In genomic region chr2:44535760-44536159, GRCm38 (mm10) we compare ENCODE assay signal across 16 mouse cellular contexts.
DNase-seq lines count a peak whose midpoint lies in the region; ATAC-seq lines count a peak whose summit lies in the region.
"Had no signal": no experiment of that assay in that cellular context is flagged by ENCODE, and none has a peak within 500 bp of the region (broad histone marks: within the 10 kb centered on the region; RNA-seq: fewer than 3 reads in every experiment).

No protein-coding gene starts in this region.

- H3K27me3 ChIP-seq in heart, embryonic 12.5 days (replicated peaks) = no peaks in the 10 kb centered on the region
- H3K27me3 ChIP-seq: forebrain, embryonic 15.5 days; heart, embryonic 13.5 days; liver, embryonic 13.5 days; midbrain, embryonic 12.5 days; neural tube, embryonic 13.5 days had no signal

- WGBS in heart, embryonic 12.5 days = 92% methylated on average over 11 of the region's 11 CpGs

- no peaks in the 10 kb centered on the region for H3K36me3 ChIP-seq in heart, embryonic 12.5 days
- H3K36me3 ChIP-seq: forebrain, embryonic 15.5 days; heart, embryonic 13.5 days; liver, embryonic 13.5 days; midbrain, embryonic 12.5 days; neural tube, embryonic 13.5 days had no signal

- no peak overlapping the region for H3K4me2 ChIP-seq in heart, embryonic 12.5 days
- H3K4me2 ChIP-seq: forebrain, embryonic 15.5 days; heart, embryonic 13.5 days; liver, embryonic 13.5 days; midbrain, embryonic 12.5 days; neural tube, embryonic 13.5 days had no signal

- DNase-seq in heart, adult 18-20 months = peak; percentile 59 to 64
- peak; percentile 42 for DNase-seq in retina, postnatal 1 day
- DNase-seq in retina, embryonic 14.5 days (ENCODE audit: low spot score) = no peak
- DNase-seq in heart, adult 9 months (ENCODE audit: low spot score in 2 of 2) = peak; percentile 27 to 35
- DNase-seq in adrenal gland, adult 8-10 months = no peak
- DNase-seq in thymus, postnatal 10 days (ENCODE audit: low spot score in 2 of 2) = no peak
- DNase-seq: liver, embryonic 13.5 days; right cerebral cortex, adult 18-20 months; thymus, postnatal 14 days had no signal

- no peak overlapping the region for H3K9ac ChIP-seq in heart, embryonic 12.5 days
- H3K9ac ChIP-seq: forebrain, embryonic 15.5 days; heart, embryonic 13.5 days; liver, embryonic 13.5 days; midbrain, embryonic 12.5 days; neural tube, embryonic 13.5 days had no signal

- no peak for ATAC-seq in heart, embryonic 12.5 days (ENCODE audit: insufficient number of reproducible peaks, low FRiP score)
- ATAC-seq: activated CD4-positive, CD25-positive, alpha-beta regulatory T cell, adult 4 months; forebrain, embryonic 15.5 days; intestine, postnatal 0 days had no signal

- H3K9me3 ChIP-seq in heart, embryonic 12.5 days (replicated peaks) = no peaks in the 10 kb centered on the region
- H3K9me3 ChIP-seq: forebrain, embryonic 15.5 days; heart, embryonic 13.5 days; liver, embryonic 13.5 days; midbrain, embryonic 12.5 days; neural tube, embryonic 13.5 days had no signal

- H3K4me1 ChIP-seq in heart, embryonic 12.5 days (replicated peaks) = 0 out of 2 replicates have a peak, but pooled peaks cover 4% of the 10 kb centered on the region
- H3K4me1 ChIP-seq: forebrain, embryonic 15.5 days; liver, embryonic 13.5 days; midbrain, embryonic 12.5 days; neural tube, embryonic 13.5 days had no signal

- H3K27ac ChIP-seq in heart, embryonic 12.5 days (ENCODE audit: poor library complexity, severe bottlenecking) = no peak overlapping the region
- H3K27ac ChIP-seq: forebrain, embryonic 15.5 days; heart, embryonic 13.5 days; liver, embryonic 13.5 days; midbrain, embryonic 12.5 days; neural tube, embryonic 13.5 days had no signal

- no peak overlapping the region for H3K4me3 ChIP-seq in heart, embryonic 12.5 days
- H3K4me3 ChIP-seq: forebrain, embryonic 15.5 days; heart, embryonic 13.5 days; liver, embryonic 13.5 days; midbrain, embryonic 12.5 days; neural tube, embryonic 13.5 days had no signal

Comparison
In these comparisons a context has a peak if more than half of its experiments do, and no peak if none do; other contexts are left out.
1. DNase-seq: peak in heart, adult 18-20 months (2 of 2), retina, postnatal 1 day (single experiment) and heart, adult 9 months (2 of 2); none in retina, embryonic 14.5 days (single experiment), adrenal gland, adult 8-10 months (single experiment) and thymus, postnatal 10 days (0 of 2).